Mouse (Mus musculus) kidney, postnatal 10 days (tissue): Measurements from ENCODE around the gene Timeless.

ENCODE experiments used
- DNase-seq: peaks from one replicate; pipeline ENCODE4 v3.0.0; 2021; ENCODE audit warnings: mixed read lengths

Gene Timeless

GRCm38 (mm10) chr10:128298243-128298642 lies 66.4 kb downstream of the Timeless start:
- no peak for DNase-seq

- no peak for DNase-seq
These were observed 66.9 kb downstream of the Timeless start, which contains the start of gene Il23a for GRCm38 (mm10) chr10:128298702-128299171. TSS of gene Il23a (minus strand) at chr10:128298752.

- no peak for DNase-seq
These were observed 70.5 kb downstream of the Timeless start for GRCm38 (mm10) chr10:128302357-128302756.
